Comparison of ENCODE assay signal across 9 mouse cellular contexts in the genomic region with DNA sequence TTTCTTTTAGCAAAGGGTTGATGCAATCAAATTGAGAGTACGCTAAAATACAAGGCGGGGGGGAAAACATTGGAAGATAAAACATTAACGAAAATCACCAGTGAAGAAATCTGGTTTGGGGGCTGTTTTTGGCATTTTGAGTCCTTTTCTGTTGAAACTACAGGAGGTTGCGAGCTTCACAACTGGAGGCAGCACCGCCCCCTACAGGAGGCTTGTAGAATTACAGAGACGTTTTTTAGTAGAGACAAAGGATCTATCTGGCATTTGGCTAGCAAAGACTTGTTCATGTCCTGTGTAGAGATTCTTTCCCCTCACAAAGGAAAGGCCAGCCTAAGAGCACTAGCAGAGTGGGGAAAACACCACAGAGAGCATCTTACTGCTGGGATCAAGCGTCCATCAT.
DNase-seq lines count a peak whose midpoint lies in the region; ATAC-seq and TF ChIP-seq lines count a peak whose summit lies in the region.
"Had no signal": no experiment of that assay in that cellular context is flagged by ENCODE, and none has a peak within 500 bp of the region (broad histone marks: within the 10 kb centered on the region; RNA-seq: fewer than 3 reads in every experiment).

No protein-coding gene starts in this region.

- no peak for ATAC-seq in hindbrain, embryonic 12.5 days (ENCODE audit: low FRiP score)
- ATAC-seq in erythroblast, adult 5-6 weeks (replicated peaks; ENCODE audit: low FRiP score, poor library complexity, severe bottlenecking): no peak

- no peaks in the 10 kb centered on the region for H3K36me3 ChIP-seq in hindbrain, embryonic 10.5 days
- no peaks in the 10 kb centered on the region for H3K36me3 ChIP-seq in hindbrain, embryonic 12.5 days
- no peaks in the 10 kb centered on the region for H3K36me3 ChIP-seq in ES-Bruce4 (ENCODE audit: control insufficient read depth, insufficient read depth, low read length, poor library complexity, severe bottlenecking)
- H3K36me3 ChIP-seq: embryonic facial prominence, embryonic 12.5 days had no signal

- H3K27me3 ChIP-seq in hindbrain, embryonic 10.5 days (ENCODE audit: insufficient read depth, poor library complexity, severe bottlenecking): no peaks in the 10 kb centered on the region
- H3K27me3 ChIP-seq in hindbrain, embryonic 12.5 days: no peaks in the 10 kb centered on the region
- no peaks in the 10 kb centered on the region for H3K27me3 ChIP-seq in ES-Bruce4 (ENCODE audit: control insufficient read depth, insufficient read depth, low read length, poor library complexity, severe bottlenecking)
- H3K27me3 ChIP-seq: embryonic facial prominence, embryonic 12.5 days had no signal

- intact Hi-C loops in gastrocnemius, postnatal 14 days (cut with DNase I; ENCODE audit: low total_unique reads): no loop called here
- intact Hi-C loops in left cerebral cortex, adult 2 months (cut with DNase I): loop anchor here (2.0 to 5.0 kb wide), 2 partner anchors 281 to 789 kb away; no protein-coding TSS in a partner anchor

- no peak overlapping the region for H3K4me3 ChIP-seq in hindbrain, embryonic 10.5 days
- no peak overlapping the region for H3K4me3 ChIP-seq in hindbrain, embryonic 12.5 days
- H3K4me3 ChIP-seq in ES-Bruce4 (ENCODE audit: low read depth, low read length): no peak overlapping the region
- no peak overlapping the region for H3K4me3 ChIP-seq in left cerebral cortex, adult 2 months
- H3K4me3 ChIP-seq: embryonic facial prominence, embryonic 12.5 days had no signal

- H3K9me3 ChIP-seq in hindbrain, embryonic 10.5 days: no peaks in the 10 kb centered on the region
- no peaks in the 10 kb centered on the region for H3K9me3 ChIP-seq in hindbrain, embryonic 12.5 days (replicated peaks)
- H3K9me3 ChIP-seq in ES-Bruce4 (replicated peaks; ENCODE audit: control insufficient read depth, insufficient read depth, low read length, poor library complexity, severe bottlenecking): no peaks in the 10 kb centered on the region
- H3K9me3 ChIP-seq: embryonic facial prominence, embryonic 12.5 days had no signal

- no peak for TF ChIP-seq POLR2A in ES-Bruce4 (IDR thresholded peaks at IDR 0.05; ENCODE audit: insufficient read depth, low read length)

- no peak overlapping the region for H3K9ac ChIP-seq in hindbrain, embryonic 12.5 days
- H3K9ac ChIP-seq in ES-Bruce4 (ENCODE audit: low read depth, poor library complexity, severe bottlenecking): no peak overlapping the region
- H3K9ac ChIP-seq: embryonic facial prominence, embryonic 12.5 days had no signal

- TF ChIP-seq CTCF in ES-Bruce4 (IDR thresholded peaks at IDR 0.05; ENCODE audit: low read depth, low read length): peak; percentile 56
- TF ChIP-seq CTCF in left cerebral cortex, adult 2 months (IDR thresholded peaks at IDR 0.05): peak; percentile 82

- H3K4me2 ChIP-seq in hindbrain, embryonic 12.5 days (replicated peaks): no peak overlapping the region
- H3K4me2 ChIP-seq: embryonic facial prominence, embryonic 12.5 days had no signal

- H3K27ac ChIP-seq in hindbrain, embryonic 10.5 days: peak overlapping the region; percentile 71
- no peak overlapping the region for H3K27ac ChIP-seq in hindbrain, embryonic 12.5 days
- H3K27ac ChIP-seq in ES-Bruce4 (ENCODE audit: insufficient read depth, low read length): no peak overlapping the region
- no peak overlapping the region for H3K27ac ChIP-seq in left cerebral cortex, adult 2 months

- WGBS in hindbrain, embryonic 10.5 days: 44% methylated on average over 7 of the region's 7 CpGs
- 44% methylated on average over 7 of the region's 7 CpGs for WGBS in hindbrain, embryonic 12.5 days

- TF ChIP-seq EP300 in ES-Bruce4 (IDR thresholded peaks at IDR 0.05; ENCODE audit: insufficient read depth, low read depth, low read length): no peak

- peak; percentile 69 for DNase-seq in hindbrain, embryonic 10.5 days (ENCODE audit: low spot score)
- DNase-seq in c-Kit-positive CD71-positive TER-119-negative erythroid progenitor cells, embryonic 14.5 days (ENCODE audit: low read depth): peak; percentile 13
- peak; percentile 64 for DNase-seq in gastrocnemius, postnatal 14 days
- DNase-seq in left cerebral cortex, adult 2 months (ENCODE audit: extremely low spot score in 1 of 2, low spot score in 2 of 2): peak; percentile 32 to 64
- DNase-seq in retina, postnatal 1 day: peak; percentile 75

- no peaks in the 10 kb centered on the region for H3K4me1 ChIP-seq in hindbrain, embryonic 10.5 days (replicated peaks)
- H3K4me1 ChIP-seq in hindbrain, embryonic 12.5 days: 0 out of 2 replicates have a peak, but pooled peaks cover 2% of the 10 kb centered on the region
- no peaks in the 10 kb centered on the region for H3K4me1 ChIP-seq in ES-Bruce4 (ENCODE audit: control insufficient read depth, insufficient read depth, low read length)

Comparison
In these comparisons a context has a peak if more than half of its experiments do, and no peak if none do; other contexts are left out.
1. DNase-seq: peak in every context shown above with its lines; median percentile 75 in retina, postnatal 1 day; 69 in hindbrain, embryonic 10.5 days; 64 in gastrocnemius, postnatal 14 days; 48 in left cerebral cortex, adult 2 months; 13 in c-Kit-positive CD71-positive TER-119-negative erythroid progenitor cells, embryonic 14.5 days.